Mouse (Mus musculus) ES-E14 (cell line): ENCODE results near the gene Ppp2ca. TPM values are rescaled to one million over a fixed set of nuclear protein-coding genes. Genes with fewer than 3 reads are reported as not detected.

Source experiments
- DNase-seq: peaks from one replicate; pipeline ENCODE4 v3.0.0-alpha.2; 2013; ENCODE audit warnings: low read depth, low spot score
- H3K27ac ChIP-seq: 2 replicates; pipeline ENCODE4 v1.5.1; 2012; ENCODE audit warnings: low read depth, mild to moderate bottlenecking, low read length, moderate library complexity, mixed read lengths; ENCODE audit not compliant: poor library complexity, insufficient read depth, severe bottlenecking
- H3K36me3 ChIP-seq: 2 replicates; pipeline ENCODE4 v1.6.1; 2012; ENCODE audit warnings: mild to moderate bottlenecking, low read length, moderate library complexity, mixed read lengths; ENCODE audit not compliant: control insufficient read depth, poor library complexity, insufficient read depth, severe bottlenecking
- H3K4me1 ChIP-seq, 2 experiments: fragments of 150-350 bp in 1 of 2; sonication (generic) in 1 of 2; 2 replicates each; pipeline ENCODE4 v1.6.1; 2012; ENCODE audit warnings: low read length in 2 of 2, mild to moderate bottlenecking in 1 of 2, mixed read lengths in 1 of 2; ENCODE audit not compliant: control insufficient read depth in 2 of 2, insufficient read depth in 2 of 2, poor library complexity in 1 of 2
- H3K4me3 ChIP-seq, 2 experiments: fragments of 150-350 bp in 1 of 2; sonication (generic) in 1 of 2; 2 replicates each; pipeline ENCODE4 v1.5.1; 2012; ENCODE audit warnings: low read length in 2 of 2, low read depth in 1 of 2, mild to moderate bottlenecking in 1 of 2, mixed read lengths in 1 of 2; ENCODE audit not compliant: insufficient read depth in 1 of 2, poor library complexity in 1 of 2, severe bottlenecking in 1 of 2
- H3K9ac ChIP-seq: 2 replicates; pipeline ENCODE4 v1.6.1; 2012; ENCODE audit warnings: low read depth, mild to moderate bottlenecking, low read length, mixed read lengths; ENCODE audit not compliant: poor library complexity, insufficient read depth, severe bottlenecking
- H3K9me3 ChIP-seq: fragments of 150-350 bp; sonication (generic); 2 replicates; pipeline ENCODE4 v1.6.1; 2012; ENCODE audit warnings: low read depth, mild to moderate bottlenecking, low read length; ENCODE audit not compliant: control insufficient read depth, insufficient read depth
- CHD2 ChIP-seq: IDR thresholded peaks from 2 replicates; pipeline ENCODE4 v1.6.1; 2014; ENCODE audit warnings: mild to moderate bottlenecking, low read depth, low read length, inconsistent platforms
- HCFC1 ChIP-seq: IDR thresholded peaks from 2 replicates; pipeline ENCODE4 v1.6.1; 2012; ENCODE audit warnings: low read length, inconsistent platforms, borderline replicate concordance; ENCODE audit not compliant: insufficient read depth
- MAFK ChIP-seq: IDR thresholded peaks from 2 replicates; pipeline ENCODE4 v1.6.1; 2014; ENCODE audit warnings: mild to moderate bottlenecking, low read depth, low read length, inconsistent platforms; ENCODE audit not compliant: insufficient read depth
- ZC3H11A ChIP-seq: IDR thresholded peaks from 2 replicates; pipeline ENCODE4 v1.6.1; 2012; ENCODE audit warnings: low read depth, mild to moderate bottlenecking, inconsistent platforms, low read length, borderline replicate concordance
- ZNF384 ChIP-seq: IDR thresholded peaks from 2 replicates; pipeline ENCODE4 v1.6.1; 2012; ENCODE audit warnings: low read depth, low read length, inconsistent platforms
- in situ Hi-C, 2 experiments: fragments of 600-800 bp; cut with MboI; formaldehyde crosslinking; loops; one replicate each; pipeline ENCODE4 v1.15.1; 2025; ENCODE audit warnings: low sequenced_read_pairs in 2 of 2, inconsistent platforms in 1 of 2; ENCODE audit not compliant: unreplicated experiment in 2 of 2
- total RNA-seq: library from RNA; depleted of rRNA; stranded (reverse); fragments of 300-350 nt; gene quantifications from 2 replicates; pipeline ENCODE4 v1.2.3, GENCODE M21; 2012; rRNA removed

The Ppp2ca gene
- total RNA-seq, 1 experiment, result 70.4 TPM

- H3K27ac ChIP-seq, result no peak overlapping the region
- no peaks in the 10 kb centered on the region for H3K36me3 ChIP-seq
- peak overlapping the region; percentile 59 to 77 for H3K4me3 ChIP-seq
- H3K9ac ChIP-seq, result no peak overlapping the region
- in situ Hi-C loops, result no loop called here
- DNase-seq, result no peak
- peaks cover 0 to 2% of the 10 kb centered on the region in 2 experiments; a peak in 1 of 4 replicates for H3K4me1 ChIP-seq
- H3K9me3 ChIP-seq, result no peaks in the 10 kb centered on the region
- TF ChIP-seq ZC3H11A (no peak), CHD2 (no peak), MAFK (no peak), HCFC1 (no peak), ZNF384 (no peak)
These were observed 70.0 kb downstream of the Ppp2ca start for GRCm38 (mm10) chr11:52168461-52168860.

Other genes starting within 250 kb of the Ppp2ca start
- 11.5 and 11.8 TPM in 2 replicates for gene Jade2, start 241.0 kb upstream of the Ppp2ca start, total RNA-seq
- gene Cdkn2aipnl, start 131.0 kb upstream of the Ppp2ca start, total RNA-seq, result 49.4 and 61.7 TPM in 2 replicates
- gene Ube2b, start 97.9 kb upstream of the Ppp2ca start, total RNA-seq, result 47.9 and 58.3 TPM in 2 replicates
- gene Cdkl3, start 94.5 kb upstream of the Ppp2ca start, total RNA-seq, result 3.6 and 4.6 TPM in 2 replicates
- not detected in 2 replicates for gene Olfr1373, start 46.8 kb downstream of the Ppp2ca start, total RNA-seq
- not detected in 2 replicates for gene Olfr1371, start 115.3 kb downstream of the Ppp2ca start, total RNA-seq
- gene Skp1a, start 133.3 kb downstream of the Ppp2ca start, total RNA-seq, result 204 and 317 TPM in 2 replicates
- gene Tcf7, start 184.3 kb downstream of the Ppp2ca start, total RNA-seq, result 8.1 and 8.4 TPM in 2 replicates